Mouse (Mus musculus) heart, adult 2 months (tissue): ENCODE results near the gene Pkdcc.

Experiments used
- CTCF ChIP-seq: fragments of 200-600 bp; IDR thresholded peaks from 2 replicates; pipeline ENCODE4 v1.8.1; 2022; ENCODE audit warnings: antibody characterized with exemption, mild to moderate bottlenecking, moderate library complexity
- POLR2A ChIP-seq: fragments of 200-500 bp; IDR thresholded peaks from 2 replicates; pipeline ENCODE4 v1.6.1; 2011; ENCODE audit warnings: mild to moderate bottlenecking, low read depth, low read length, control low read depth; ENCODE audit not compliant: insufficient read depth

DNA sequence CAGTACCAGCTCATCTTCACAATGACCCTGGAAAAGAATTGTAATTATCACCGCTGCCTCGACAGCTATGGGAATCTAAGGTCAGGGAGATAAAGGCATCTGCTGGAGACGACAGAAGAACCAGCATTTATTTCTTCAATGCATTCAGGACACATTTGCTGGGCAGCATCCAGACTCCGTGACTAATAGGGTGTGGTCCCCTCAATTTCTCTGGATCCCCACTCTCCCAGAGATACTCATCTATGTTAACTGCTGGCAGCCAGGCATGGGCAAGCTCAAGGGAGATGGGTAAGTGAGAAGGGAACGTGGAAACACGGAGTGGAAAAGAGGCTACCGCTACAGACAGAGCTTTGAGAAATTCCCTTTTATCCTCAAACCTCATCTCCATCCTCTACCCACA, 34.0 kb upstream of the Pkdcc start:
- TF ChIP-seq POLR2A (no peak), CTCF (no peak)
